Mouse (Mus musculus) intestine, embryonic 15.5 days (tissue): Measurements from ENCODE around the gene Casp3. TPM values are rescaled to one million over a fixed set of nuclear protein-coding genes. Genes with fewer than 3 reads are reported as not detected.

Experiments
- polyA plus RNA-seq: library from polyadenylated mRNA; unstranded; fragments of >200 nt; fragmentation: Nextera tagmentation; extraction: Ambion mirVana; gene quantifications from 2 replicates; pipeline ENCODE4 v1.2.1, GENCODE M21; 2015

Gene Casp3
- polyA plus RNA-seq, 1 experiment from 2014 or later, result 69.0 TPM

Other genes starting within 250 kb of the Casp3 start
- gene Acsl1, start 146.3 kb upstream of the Casp3 start, polyA plus RNA-seq, result 40.1 and 40.3 TPM in 2 replicates
- gene Cenpu, start 65.3 kb upstream of the Casp3 start, polyA plus RNA-seq, result 10.8 and 13.9 TPM in 2 replicates
- 13.4 and 14.8 TPM in 2 replicates for gene Primpol, start 79 bp upstream of the Casp3 start, polyA plus RNA-seq
- gene Irf2, start 122.4 kb downstream of the Casp3 start, polyA plus RNA-seq, result 26.6 and 34.7 TPM in 2 replicates